Mouse (Mus musculus): ENCODE measurements around the gene Amigo3.

Gene Amigo3

DNA sequence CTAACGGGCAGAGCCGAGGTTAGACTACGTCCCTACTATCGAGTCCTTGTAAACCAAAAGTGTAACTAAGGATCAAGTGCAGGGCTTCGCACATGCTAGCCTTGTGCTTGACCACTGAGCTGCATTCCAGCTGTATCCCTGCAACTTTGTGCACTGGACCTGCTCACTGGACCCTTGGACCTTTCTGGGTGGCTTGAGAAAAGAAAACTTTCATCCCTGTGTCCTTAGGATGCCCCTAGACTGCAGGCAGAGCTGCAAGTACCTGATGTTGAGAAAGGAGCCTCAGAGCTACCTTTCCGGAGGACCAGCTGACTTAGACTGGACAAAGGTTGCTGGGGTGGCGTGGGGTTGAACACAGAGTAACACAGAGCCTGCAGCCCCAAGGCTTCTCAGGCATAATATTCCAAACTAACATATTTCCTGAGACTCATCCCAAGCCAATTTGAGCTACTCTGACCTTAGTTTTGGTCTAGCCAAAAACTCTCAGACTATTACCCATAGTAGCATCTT, 37.7 kb downstream of the Amigo3 start:
- no peak for DNase-seq

DNA sequence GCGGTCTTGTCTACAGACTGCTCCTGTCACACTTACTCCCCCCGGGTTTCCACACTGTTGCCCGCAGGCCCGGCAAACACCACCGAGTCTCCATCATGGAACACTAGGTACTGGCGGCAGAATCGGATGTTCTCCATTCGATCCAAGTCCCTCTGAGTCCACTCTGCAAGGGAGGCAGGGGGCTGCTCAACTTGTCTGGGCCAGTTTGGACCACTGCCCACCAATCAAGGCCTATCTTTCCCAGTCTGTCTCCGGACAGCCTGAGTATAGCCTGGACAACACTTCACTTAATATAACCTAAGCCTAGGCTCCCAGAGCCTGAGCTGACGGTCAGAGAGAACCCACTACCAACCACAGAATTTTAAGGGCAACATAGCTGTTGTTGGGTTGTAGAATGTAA, 40.6 kb downstream of the Amigo3 start:
- DNase-seq, result peak; percentile 64

DNA sequence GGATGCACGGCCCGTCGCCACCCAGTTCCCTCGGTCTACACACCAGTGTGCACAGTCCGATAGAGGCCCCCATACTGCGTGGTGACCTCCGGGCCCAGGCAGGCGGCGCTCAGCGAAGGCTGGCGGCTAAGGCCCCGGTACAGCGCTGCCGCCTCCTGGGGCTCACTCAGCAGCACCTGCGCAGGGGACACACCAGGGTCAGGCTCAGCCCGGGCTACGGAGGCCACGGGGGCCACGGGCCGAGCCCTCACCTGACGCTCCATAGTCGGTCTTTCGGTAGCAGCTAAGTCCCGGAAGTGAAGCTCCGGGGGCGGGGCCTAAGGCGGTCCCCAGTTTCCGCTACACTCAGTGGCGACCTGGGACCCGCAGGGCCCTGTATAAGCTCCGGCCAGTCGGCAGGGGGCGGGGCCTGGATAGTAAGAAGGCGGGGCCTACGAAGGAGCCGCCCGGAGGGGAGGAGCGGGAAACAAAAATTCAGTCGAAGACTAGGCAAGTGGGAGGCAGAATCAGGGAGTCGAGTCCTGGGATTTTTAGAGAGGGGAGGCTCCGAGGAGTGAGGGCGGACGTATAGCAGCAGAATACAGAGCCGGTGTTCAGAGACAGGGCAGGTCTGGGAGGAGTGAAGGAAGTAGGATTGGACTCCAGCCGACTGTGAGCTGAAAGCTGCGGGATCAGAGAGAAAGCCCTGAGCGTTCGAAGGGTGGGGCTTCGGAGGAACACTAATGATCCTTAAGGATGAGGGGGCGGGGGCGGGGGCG, 41.4 kb downstream of the Amigo3 start, which contains the start of gene Apeh:
TSS of gene Apeh (minus strand) at position 423 of the 758 bp plus-strand sequence.
- DNase-seq, result peak; percentile 95

DNA sequence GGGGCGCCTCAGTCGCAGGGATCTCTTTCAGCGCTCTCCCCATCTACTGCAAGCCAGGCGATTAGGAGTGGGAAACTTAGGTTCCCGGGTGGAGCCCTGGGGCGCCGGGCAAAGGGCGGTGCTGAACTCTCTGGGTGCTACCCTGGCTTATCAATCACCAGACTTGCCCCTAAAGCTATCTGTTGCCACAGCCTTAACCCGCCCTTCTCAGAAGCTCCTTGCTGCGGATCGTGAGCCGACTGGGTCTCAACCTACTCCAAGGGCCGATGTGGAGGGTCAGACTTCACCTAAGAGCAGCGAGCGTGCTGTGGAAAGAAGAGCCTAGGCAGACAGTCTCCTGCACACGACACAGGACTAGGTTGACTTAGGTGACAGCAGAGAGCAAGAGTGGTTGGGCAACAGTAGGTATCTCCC, 42.0 kb downstream of the Amigo3 start:
- DNase-seq, result peak; percentile 64

DNA sequence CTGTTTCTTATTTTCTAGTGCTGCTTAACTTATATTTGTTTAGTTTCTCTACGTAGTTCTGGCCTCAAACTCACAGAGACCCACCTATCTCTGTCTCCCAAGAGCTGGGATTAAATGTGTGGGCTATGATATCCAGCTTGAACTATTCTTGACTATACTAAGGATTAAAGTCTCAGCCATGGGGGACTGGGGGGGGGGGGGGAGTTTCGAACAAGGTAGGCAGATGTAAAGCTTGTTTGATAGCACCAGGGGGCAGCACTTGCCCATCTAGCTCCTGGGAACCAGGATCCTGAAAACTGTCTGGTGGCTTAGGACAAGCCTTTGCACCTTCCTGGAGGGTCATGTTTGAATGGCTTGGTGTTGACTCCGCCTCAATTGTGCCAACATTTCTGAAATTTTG, 42.6 kb downstream of the Amigo3 start:
- peak; percentile 72 for DNase-seq

DNA sequence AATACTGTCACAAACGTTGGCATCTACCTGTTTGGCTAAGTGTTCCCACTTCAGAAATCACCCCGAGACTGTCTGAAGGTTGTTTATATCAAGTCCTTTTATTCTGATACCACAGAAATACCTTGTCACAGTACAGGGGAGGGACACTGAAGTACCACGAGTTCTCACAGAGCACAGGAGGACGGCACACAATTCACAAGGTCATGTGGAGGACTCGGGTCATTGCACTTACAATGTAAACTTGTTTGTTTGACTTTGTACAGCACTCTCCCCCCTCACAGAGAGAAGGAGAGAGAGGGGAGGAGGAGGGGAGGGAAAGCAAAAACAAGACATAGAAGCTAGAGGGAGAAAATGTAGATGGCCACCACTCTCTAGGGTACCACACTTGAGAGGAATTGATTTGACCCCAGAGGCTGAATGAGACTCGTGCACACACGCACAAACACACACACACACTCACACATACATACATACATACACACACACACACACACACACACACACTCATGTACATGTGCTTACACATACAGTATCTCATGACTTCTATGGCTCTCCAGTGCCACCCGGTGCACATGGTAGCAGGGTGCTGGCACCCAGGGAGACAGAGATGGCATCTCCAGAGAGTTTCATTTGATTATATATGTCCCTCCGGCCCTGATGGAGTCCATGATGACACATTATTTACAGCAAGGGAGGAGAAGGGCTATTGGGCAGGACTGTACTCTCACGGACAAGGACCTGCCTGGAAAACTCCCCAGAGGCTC, 43.2 kb downstream of the Amigo3 start:
- DNase-seq, result no peak

DNA sequence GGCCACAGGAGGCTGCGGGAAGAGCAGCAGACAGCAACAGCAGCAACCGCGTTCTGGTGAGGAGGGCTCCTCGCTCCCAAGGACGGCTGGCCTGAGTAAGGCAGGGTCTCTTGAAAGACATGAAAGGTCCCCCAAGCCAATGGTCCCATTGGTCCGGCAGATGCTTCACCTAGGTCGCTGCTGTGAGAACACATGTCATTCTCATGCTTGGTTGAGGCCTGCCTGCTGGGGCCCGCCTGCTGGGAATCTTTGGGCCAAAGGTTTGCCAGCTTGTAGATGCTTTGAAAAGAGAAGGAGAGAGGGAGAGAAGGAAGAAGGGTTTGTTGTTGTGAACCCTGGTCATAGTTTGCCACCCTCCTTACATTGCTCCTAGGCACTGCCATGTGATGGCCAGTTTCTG, 46.7 kb downstream of the Amigo3 start:
- peak; percentile 70 for DNase-seq

DNA sequence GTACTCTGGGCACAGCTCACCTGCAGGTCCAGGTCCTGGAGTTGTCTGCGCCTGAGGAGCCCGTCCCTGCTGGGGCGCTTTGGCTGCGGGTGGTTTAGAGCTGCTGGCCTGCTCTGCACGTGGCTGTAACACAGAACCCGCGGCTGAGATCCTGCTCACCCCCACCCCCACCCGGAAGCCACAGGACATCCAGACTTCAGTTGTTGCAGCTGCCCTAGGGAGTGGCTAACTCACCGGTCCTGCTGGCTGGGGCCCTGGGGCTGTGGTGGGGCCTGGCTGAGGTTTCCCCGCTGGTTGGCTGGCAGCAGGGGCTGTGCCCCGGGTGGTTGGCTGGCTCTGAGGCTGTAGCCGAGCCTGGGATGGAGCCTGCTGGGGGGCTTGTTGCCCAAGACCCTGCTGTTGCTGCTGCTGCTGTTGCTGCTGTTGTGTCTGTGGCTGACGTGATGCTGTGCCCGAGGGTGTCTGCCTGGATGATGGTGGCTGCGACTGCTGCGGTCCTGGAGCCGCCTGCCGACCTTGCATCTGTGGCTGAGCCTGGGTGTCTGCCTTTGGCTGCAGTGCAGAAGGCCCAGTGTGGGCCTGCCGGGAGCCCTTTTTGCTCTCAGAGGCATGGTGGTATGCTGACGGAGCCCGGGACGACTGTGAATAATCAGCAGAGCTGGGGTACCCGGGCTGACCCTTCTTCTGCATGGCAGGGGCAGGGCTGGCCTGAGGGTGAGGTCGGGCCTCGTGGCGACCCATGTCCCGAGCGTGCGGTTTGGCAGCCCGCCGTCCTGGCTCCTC, 52.0 kb downstream of the Amigo3 start:
- peak; percentile 70 for DNase-seq
